Mouse (Mus musculus): ENCODE measurements at regions not wholly inside any gene's neighbourhood (a gene's known extent, or its start where the extent isn't known, plus 50 kb on each side); places are given as distances from the start of the nearest gene placed in this dataset.
A peak's percentile ranks its signal among the peaks of the same experiment; 100 is the strongest.

- no peak for ATAC-seq (ENCODE audit: low TSS enrichment)
Measured at GRCm38 (mm10) chr1:77754326-77754725, 239.4 kb upstream of the Epha4 start.

GRCm38 (mm10) chr1:77748483-77749465, 233.9 kb upstream of the Epha4 start:
- ATAC-seq (ENCODE audit: low TSS enrichment), result no peak

- no peak for ATAC-seq (ENCODE audit: low TSS enrichment)
Measured at GRCm38 (mm10) chr1:77732099-77732498, 217.2 kb upstream of the Epha4 start.

GRCm38 (mm10) chr1:77727561-77727960, 212.7 kb upstream of the Epha4 start:
- ATAC-seq (ENCODE audit: low TSS enrichment), result no peak

GRCm38 (mm10) chr1:77723246-77723645, 208.4 kb upstream of the Epha4 start:
- ATAC-seq (ENCODE audit: low TSS enrichment), result no peak

GRCm38 (mm10) chr1:77720859-77721258, 206.0 kb upstream of the Epha4 start:
- no peak for ATAC-seq (ENCODE audit: low TSS enrichment)

- ATAC-seq (ENCODE audit: low TSS enrichment), result no peak
Measured at GRCm38 (mm10) chr1:77713001-77713400, 198.1 kb upstream of the Epha4 start.

- ATAC-seq (ENCODE audit: low TSS enrichment), result no peak
Measured at GRCm38 (mm10) chr1:77708202-77709020, 193.5 kb upstream of the Epha4 start.

GRCm38 (mm10) chr1:77695228-77696018, 180.5 kb upstream of the Epha4 start:
- no peak for ATAC-seq (ENCODE audit: low TSS enrichment)

- ATAC-seq (ENCODE audit: low TSS enrichment), result peak; percentile 88
Measured at GRCm38 (mm10) chr1:77663345-77663744, 148.5 kb upstream of the Epha4 start.

- no peak for ATAC-seq (ENCODE audit: low TSS enrichment)
Measured at GRCm38 (mm10) chr1:77660436-77660835, 145.5 kb upstream of the Epha4 start.

- ATAC-seq (ENCODE audit: low TSS enrichment), result peak; percentile 59; the same call in 1 of the 2 replicates
Measured at GRCm38 (mm10) chr1:77637025-77637424, 122.1 kb upstream of the Epha4 start.

GRCm38 (mm10) chr1:77629496-77630281, 114.8 kb upstream of the Epha4 start:
- ATAC-seq (ENCODE audit: low TSS enrichment), result no peak

GRCm38 (mm10) chr1:77628861-77629260, 114.0 kb upstream of the Epha4 start:
- no peak for ATAC-seq (ENCODE audit: low TSS enrichment)

GRCm38 (mm10) chr1:77617490-77617889, 102.6 kb upstream of the Epha4 start:
- ATAC-seq (ENCODE audit: low TSS enrichment), result no peak

- peak; percentile 50; the same call in 1 of the 2 replicates for ATAC-seq (ENCODE audit: low TSS enrichment)
Measured at GRCm38 (mm10) chr1:77600509-77600908, 85.6 kb upstream of the Epha4 start.

GRCm38 (mm10) chr1:77592649-77593048, 77.8 kb upstream of the Epha4 start:
- no peak for ATAC-seq (ENCODE audit: low TSS enrichment)

- ATAC-seq (ENCODE audit: low TSS enrichment), result no peak
Measured at GRCm38 (mm10) chr1:77592248-77592647, 77.4 kb upstream of the Epha4 start.

GRCm38 (mm10) chr1:77589423-77589822, 74.5 kb upstream of the Epha4 start:
- ATAC-seq (ENCODE audit: low TSS enrichment), result peak; percentile 41; the same call in 1 of the 2 replicates

- ATAC-seq (ENCODE audit: low TSS enrichment), result no peak
Measured at GRCm38 (mm10) chr1:77585520-77585919, 70.6 kb upstream of the Epha4 start.

GRCm38 (mm10) chr1:77568081-77568480, 53.2 kb upstream of the Epha4 start:
- ATAC-seq (ENCODE audit: low TSS enrichment), result peak; percentile 89
